Mouse (Mus musculus): ENCODE measurements around the gene Tpk1.
"Not testable (repeated sequence)": the region's sequence is repeated elsewhere in the genome, so short reads cannot be mapped to it uniquely, and the experiment has no call there.

Tpk1 gene

GRCm38 (mm10) chr6:43638865-43639264 lies 27.2 kb downstream of the Tpk1 start:
- DNase-seq, result no peak

- no peak for DNase-seq
These were observed 28.0 kb downstream of the Tpk1 start for GRCm38 (mm10) chr6:43638119-43638518.

GRCm38 (mm10) chr6:43636980-43637638 lies 29.0 kb downstream of the Tpk1 start:
- no peak for DNase-seq

GRCm38 (mm10) chr6:43633308-43633963 lies 32.6 kb downstream of the Tpk1 start:
- no peak for DNase-seq

GRCm38 (mm10) chr6:43632871-43633270 lies 33.2 kb downstream of the Tpk1 start:
- no peak for DNase-seq

- not testable (repeated sequence) for DNase-seq
These were observed 42.6 kb downstream of the Tpk1 start for GRCm38 (mm10) chr6:43623448-43623847.

GRCm38 (mm10) chr6:43619258-43619657 lies 46.8 kb downstream of the Tpk1 start:
- DNase-seq, result no peak

GRCm38 (mm10) chr6:43611770-43612169 lies 54.3 kb downstream of the Tpk1 start:
- DNase-seq, result no peak

- no peak for DNase-seq
These were observed 75.1 kb downstream of the Tpk1 start for GRCm38 (mm10) chr6:43590841-43591541.

GRCm38 (mm10) chr6:43585274-43585673 lies 80.8 kb downstream of the Tpk1 start:
- DNase-seq, result no peak

- no peak for DNase-seq
These were observed 84.3 kb downstream of the Tpk1 start for GRCm38 (mm10) chr6:43581809-43582208.

GRCm38 (mm10) chr6:43567885-43568284 lies 98.2 kb downstream of the Tpk1 start:
- no peak for DNase-seq

GRCm38 (mm10) chr6:43562474-43562873 lies 103.6 kb downstream of the Tpk1 start:
- no peak for DNase-seq

- DNase-seq, result no peak
These were observed 114.7 kb downstream of the Tpk1 start for GRCm38 (mm10) chr6:43551410-43551809.

GRCm38 (mm10) chr6:43546537-43546936 lies 119.5 kb downstream of the Tpk1 start:
- no peak for DNase-seq

GRCm38 (mm10) chr6:43537252-43537870 lies 128.7 kb downstream of the Tpk1 start:
- DNase-seq, result no peak

GRCm38 (mm10) chr6:43535459-43535858 lies 130.6 kb downstream of the Tpk1 start:
- no peak for DNase-seq

GRCm38 (mm10) chr6:43533323-43533722 lies 132.8 kb downstream of the Tpk1 start:
- DNase-seq, result no peak

- DNase-seq, result no peak
These were observed 133.3 kb downstream of the Tpk1 start for GRCm38 (mm10) chr6:43532822-43533221.

GRCm38 (mm10) chr6:43531996-43532395 lies 134.1 kb downstream of the Tpk1 start:
- DNase-seq, result no peak

GRCm38 (mm10) chr6:43528996-43529395 lies 137.1 kb downstream of the Tpk1 start:
- DNase-seq, result no peak

- no peak for DNase-seq
These were observed 141.1 kb downstream of the Tpk1 start for GRCm38 (mm10) chr6:43525028-43525427.

- DNase-seq, result no peak
These were observed 144.0 kb downstream of the Tpk1 start for GRCm38 (mm10) chr6:43522046-43522445.

GRCm38 (mm10) chr6:43520218-43520617 lies 145.9 kb downstream of the Tpk1 start:
- DNase-seq, result no peak
